Mouse (Mus musculus) cerebellum, adult (tissue): ENCODE data around the gene Patz1.

ENCODE experiments used
- ATAC-seq: cut with Nextera tagmentation; 2 replicates; pipeline ENCODE4 v1.9.2; 2017; ENCODE audit warnings: mild to moderate bottlenecking, moderate library complexity, mixed read lengths; ENCODE audit not compliant: insufficient number of reproducible peaks, low FRiP score, low TSS enrichment

Patz1 gene

GRCm38 (mm10) chr11:3288521-3289301, at the start of gene Patz1:
Patz1 (plus strand) TSS chr11:3288874.
- 0 out of 2 replicates have a peak, but pooled peaks have one; percentile 7 for ATAC-seq

- ATAC-seq: no peak
These were observed 46.3 kb upstream of the Patz1 start for GRCm38 (mm10) chr11:3242395-3242794.

GRCm38 (mm10) chr11:3243771-3244170, 44.9 kb upstream of the Patz1 start:
- ATAC-seq: no peak

GRCm38 (mm10) chr11:3247387-3247786, 41.3 kb upstream of the Patz1 start:
- no peak for ATAC-seq

DNA sequence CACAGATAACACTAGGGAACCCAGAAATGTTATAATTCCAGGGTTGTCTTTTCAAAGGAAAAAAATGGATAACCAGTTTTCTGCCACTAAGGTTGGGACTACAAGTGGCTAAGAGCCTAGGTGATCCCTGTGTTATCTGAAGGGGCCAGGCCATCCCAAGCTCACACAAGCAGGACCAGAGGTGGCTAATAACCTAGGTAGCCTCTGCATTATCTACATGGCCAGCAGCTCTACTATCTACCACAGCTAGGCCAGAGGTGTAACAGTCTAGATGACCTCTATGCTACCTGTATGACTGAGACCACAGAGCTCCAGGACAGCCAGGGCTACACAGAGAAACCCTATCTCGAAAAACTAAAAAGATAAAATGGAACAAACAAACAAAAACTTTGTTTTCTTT, 29.1 kb upstream of the Patz1 start:
- no peak for ATAC-seq

DNA sequence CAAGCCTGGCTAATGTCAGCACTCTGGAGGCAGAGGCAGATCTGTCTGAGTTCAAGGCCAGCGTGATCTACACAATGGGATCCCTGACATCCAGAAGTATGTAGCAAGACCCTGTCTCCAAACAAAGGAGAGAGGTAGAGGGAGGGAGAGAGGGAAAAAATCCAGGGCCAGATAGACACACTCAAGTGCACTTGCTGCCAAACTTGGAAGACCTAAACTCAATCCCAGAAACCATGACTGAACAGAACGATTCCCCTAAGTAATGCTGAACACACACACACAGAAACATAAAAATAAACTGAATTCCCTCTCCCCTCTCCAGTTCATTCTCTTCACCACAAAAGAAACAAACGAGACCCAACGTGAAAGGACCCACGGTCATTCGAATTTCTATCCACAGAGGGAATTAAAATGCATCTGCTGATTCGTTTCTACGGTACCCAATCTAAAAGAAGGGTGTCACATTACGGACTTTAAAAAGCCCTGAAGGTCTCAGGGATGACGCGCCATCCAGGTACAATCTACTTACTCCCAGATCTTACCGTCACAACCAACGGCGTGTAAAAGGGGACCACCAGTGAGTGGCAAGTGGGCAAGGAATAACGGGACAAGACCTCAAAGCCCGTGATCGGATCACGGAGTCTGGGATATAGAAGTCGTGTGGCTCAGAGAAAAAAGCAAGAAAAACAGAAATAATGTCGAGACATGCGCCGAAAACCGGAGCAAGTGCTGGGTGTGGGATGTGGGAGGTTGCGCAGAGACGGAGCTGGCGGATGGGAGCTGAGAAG, 23.2 kb upstream of the Patz1 start:
- no peak for ATAC-seq

GRCm38 (mm10) chr11:3266079-3266685, 22.5 kb upstream of the Patz1 start, which contains the start of gene Drg1:
Drg1 (minus strand) TSS chr11:3266415.
- ATAC-seq: peak; percentile 99

DNA sequence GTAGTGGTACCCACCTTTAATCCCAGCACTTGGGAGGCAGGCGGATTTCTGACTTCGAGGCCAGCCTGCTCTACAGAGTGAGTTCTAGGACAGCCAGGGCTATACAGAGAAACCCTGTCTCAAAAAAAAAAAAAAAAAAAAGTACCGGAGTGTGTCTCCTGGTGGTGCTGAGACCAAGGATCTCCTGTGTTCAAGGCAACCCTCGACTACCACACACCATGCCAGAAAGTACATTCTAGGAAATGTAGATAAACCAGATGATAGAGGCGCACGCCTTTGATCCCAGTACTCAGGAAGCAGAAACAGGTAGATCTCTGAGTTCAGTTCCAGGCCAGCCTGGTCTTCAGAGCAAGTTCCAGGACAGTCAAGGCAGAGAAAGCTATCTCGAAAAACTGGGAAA, 21.5 kb upstream of the Patz1 start:
- ATAC-seq: no peak

DNA sequence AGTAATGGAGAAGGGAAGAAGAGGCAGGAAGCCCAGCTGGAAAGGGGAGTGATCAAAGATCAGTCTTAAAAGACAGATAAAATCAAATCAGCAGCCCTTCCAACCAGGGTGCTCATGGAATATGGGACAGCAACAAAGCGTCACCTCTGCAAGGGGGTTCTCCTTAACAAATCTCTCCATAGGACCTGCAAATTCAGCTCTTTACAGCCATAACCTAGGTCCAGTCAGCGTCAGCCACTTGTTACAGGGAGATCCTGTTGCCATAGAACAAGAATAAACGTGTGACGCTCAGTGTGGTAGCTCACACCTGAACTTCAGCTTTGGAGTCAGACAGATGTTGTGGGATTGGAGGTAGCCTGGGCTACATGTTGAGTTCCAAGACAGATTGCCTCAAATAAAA, 19.4 kb upstream of the Patz1 start:
- ATAC-seq: no peak

DNA sequence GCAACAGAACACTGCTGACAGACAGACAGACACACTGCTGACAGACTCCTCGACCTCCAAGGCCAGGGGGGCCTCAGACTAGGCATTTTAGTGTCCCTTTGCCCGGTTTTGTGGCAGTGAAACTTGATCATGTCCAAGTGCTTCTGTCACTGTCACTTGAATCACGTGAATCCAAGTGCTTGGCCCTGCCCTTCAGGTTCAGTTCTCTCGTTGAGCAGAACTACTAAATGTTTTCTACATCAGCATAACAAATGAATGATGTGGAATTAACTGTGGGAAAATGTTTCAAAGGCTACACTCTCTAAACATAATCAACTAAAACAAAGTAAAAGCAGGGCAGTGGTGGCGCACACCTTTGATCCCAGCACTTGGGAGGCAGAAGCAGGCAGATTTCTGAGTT, 10.3 kb upstream of the Patz1 start:
- ATAC-seq: no peak

DNA sequence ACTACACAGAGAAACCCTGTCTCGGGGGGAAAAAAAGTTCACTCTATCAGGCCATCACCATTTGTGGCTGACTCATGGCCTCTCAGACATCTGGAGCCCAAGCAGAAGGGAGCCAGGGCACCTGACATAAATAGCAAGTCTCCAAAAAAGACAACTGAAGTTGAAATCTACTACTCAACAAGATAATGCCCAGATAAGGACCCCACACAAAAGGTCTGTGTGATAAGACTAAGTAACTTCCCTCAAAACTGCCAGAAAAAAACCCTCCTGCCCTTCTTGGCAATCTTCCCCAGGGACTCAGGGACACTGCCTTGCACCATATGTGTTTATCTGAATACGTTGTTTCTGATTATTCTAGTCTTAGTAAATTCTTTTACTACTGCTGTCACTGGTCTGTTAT, 8.9 kb upstream of the Patz1 start:
- no peak for ATAC-seq

- no peak for ATAC-seq
These were observed 5.8 kb upstream of the Patz1 start for GRCm38 (mm10) chr11:3282887-3283286.

- ATAC-seq: no peak
These were observed 5.0 kb upstream of the Patz1 start for GRCm38 (mm10) chr11:3283645-3284044.

DNA sequence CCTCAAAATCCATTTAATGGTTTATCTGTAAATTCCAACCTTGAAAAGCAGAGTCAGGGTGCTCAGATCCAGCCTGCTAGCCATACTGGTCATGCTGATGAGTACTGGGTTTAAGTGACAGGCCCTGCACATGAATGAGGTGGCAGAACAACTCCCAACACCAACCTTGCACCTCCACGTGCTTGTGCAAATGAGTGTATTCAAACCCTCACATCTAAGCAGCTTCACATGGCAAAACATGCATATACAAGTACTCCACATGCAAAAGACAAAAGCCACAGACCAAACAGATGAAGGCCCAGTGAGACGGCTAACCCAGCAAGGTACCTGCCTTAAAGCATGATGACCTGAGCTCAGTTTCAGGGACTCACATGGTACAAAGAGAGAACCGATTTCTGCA, 2.7 kb upstream of the Patz1 start:
- ATAC-seq: no peak

DNA sequence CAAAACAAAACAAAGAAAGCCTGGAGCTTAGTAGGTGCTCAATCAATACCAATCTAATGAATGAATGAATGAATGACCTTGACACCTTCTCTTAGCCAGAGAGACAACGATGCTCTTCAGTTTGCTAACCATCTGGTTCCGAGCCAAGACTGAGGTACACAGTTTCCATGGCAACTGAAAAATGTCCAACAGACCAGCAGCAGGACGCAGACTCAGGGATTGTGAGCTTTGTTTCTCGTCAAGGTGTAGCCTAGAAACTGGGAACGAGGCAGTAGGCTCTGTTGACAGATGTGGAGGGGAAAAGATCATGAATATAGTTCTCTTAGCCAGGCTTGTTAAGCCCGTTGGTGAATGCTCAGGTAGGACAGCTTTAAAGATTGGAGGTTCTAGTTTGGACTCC, 1.5 kb upstream of the Patz1 start:
- ATAC-seq: no peak

GRCm38 (mm10) chr11:3287921-3288320, 753 bp upstream of the Patz1 start:
- no peak for ATAC-seq

DNA sequence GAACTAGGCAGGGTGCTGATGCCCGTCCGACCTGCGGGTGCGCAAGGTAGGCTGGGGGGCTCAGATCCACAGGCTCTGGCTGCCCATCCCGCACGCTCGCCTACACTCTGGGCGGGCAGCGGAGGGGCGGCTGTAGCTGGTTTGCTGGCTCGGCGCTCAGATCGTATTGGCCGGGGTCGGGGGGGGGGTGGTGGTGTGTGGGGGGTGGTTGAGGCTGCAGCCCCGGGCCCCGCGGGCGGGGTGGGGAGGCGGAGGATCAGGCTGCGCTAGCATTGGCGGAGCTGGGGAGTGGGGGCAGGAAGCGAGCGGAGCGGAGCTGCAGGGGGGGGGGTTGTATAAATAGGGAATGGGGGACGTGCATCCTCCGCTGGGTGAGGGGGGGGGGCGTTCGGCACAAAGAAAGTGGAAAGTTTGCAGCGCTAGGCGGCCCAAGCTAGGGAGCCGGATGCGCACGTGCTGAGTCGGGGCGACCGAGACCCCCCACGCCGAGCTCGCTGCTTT, 678 bp downstream of the Patz1 start:
- peak; percentile 26; the same call in 1 of the 2 replicates for ATAC-seq

- ATAC-seq: peak; percentile 45
These were observed 1.3 kb downstream of the Patz1 start for GRCm38 (mm10) chr11:3289803-3290639.

GRCm38 (mm10) chr11:3290640-3291310, 2.1 kb downstream of the Patz1 start:
- ATAC-seq: no peak
